In the genomic region with DNA sequence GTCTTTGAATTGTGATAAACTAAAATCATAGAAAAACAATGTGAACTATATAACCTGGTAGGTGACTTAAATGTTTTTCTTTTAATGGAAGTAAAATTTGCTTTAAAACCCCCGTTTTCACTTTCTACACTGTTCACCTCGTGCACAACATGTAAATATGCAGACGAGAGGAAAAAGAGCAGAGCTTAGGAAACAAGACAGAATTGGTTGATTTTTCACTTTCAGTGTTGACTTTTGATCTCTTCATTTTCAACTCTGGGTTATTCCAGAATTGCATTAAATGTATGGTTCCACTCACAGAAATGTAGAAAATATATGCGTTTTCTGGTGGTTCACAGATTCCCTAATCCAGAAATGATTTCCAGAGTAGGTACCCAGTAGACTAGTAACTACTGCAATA, we compare ENCODE assay signal across 22 mouse cellular contexts. TPM values are rescaled to one million over a fixed set of nuclear protein-coding genes. Genes with fewer than 3 reads are reported as not detected.
A peak's percentile ranks its signal among the peaks of the same experiment; 100 is the strongest.
DNase-seq lines count a peak whose midpoint lies in the region; ATAC-seq and TF ChIP-seq lines count a peak whose summit lies in the region.
"Had no signal": no experiment of that assay in that cellular context is flagged by ENCODE, and none has a peak within 500 bp of the region (broad histone marks: within the 10 kb centered on the region; RNA-seq: fewer than 3 reads in every experiment).

No protein-coding gene starts in this region.

- ATAC-seq in forebrain, embryonic 15.5 days (replicated peaks), result no peak
- ATAC-seq in forebrain, embryonic 14.5 days, result no peak
- no peak for ATAC-seq in hindbrain, postnatal 0 days
- ATAC-seq in hindbrain, embryonic 14.5 days (ENCODE audit: low FRiP score), result no peak
- ATAC-seq in liver, embryonic 13.5 days (ENCODE audit: low read depth), result no peak
- ATAC-seq in liver, embryonic 11.5 days (replicated peaks; ENCODE audit: low FRiP score), result no peak
- ATAC-seq: intestine, embryonic 15.5 days; Patski had no signal

- no peaks in the 10 kb centered on the region for H3K36me3 ChIP-seq in forebrain, embryonic 15.5 days
- no peaks in the 10 kb centered on the region for H3K36me3 ChIP-seq in forebrain, embryonic 14.5 days (ENCODE audit: control insufficient read depth, insufficient read depth, low read length)
- no peaks in the 10 kb centered on the region for H3K36me3 ChIP-seq in hindbrain, postnatal 0 days (ENCODE audit: insufficient read depth, low read length)
- no peaks in the 10 kb centered on the region for H3K36me3 ChIP-seq in hindbrain, embryonic 14.5 days (replicated peaks; ENCODE audit: control insufficient read depth, insufficient read depth)
- H3K36me3 ChIP-seq in liver, embryonic 13.5 days, result no peaks in the 10 kb centered on the region; the same call in 1 of the 2 replicates
- H3K36me3 ChIP-seq in liver, embryonic 11.5 days (ENCODE audit: control insufficient read depth, insufficient read depth, low read length), result peaks cover 4% of the 10 kb centered on the region; the same call in 1 of the 2 replicates
- H3K36me3 ChIP-seq: heart, embryonic 13.5 days; hindbrain, embryonic 15.5 days; intestine, embryonic 15.5 days had no signal

- H3K4me3 ChIP-seq in forebrain, embryonic 15.5 days, result no peak overlapping the region
- no peak overlapping the region for H3K4me3 ChIP-seq in forebrain, embryonic 14.5 days (ENCODE audit: low read depth, low read length)
- H3K4me3 ChIP-seq in hindbrain, postnatal 0 days (ENCODE audit: low read length), result no peak overlapping the region
- H3K4me3 ChIP-seq in hindbrain, embryonic 14.5 days (replicated peaks; ENCODE audit: low read length), result no peak overlapping the region
- H3K4me3 ChIP-seq in liver, embryonic 13.5 days (replicated peaks), result no peak overlapping the region
- no peak overlapping the region for H3K4me3 ChIP-seq in liver, embryonic 11.5 days (ENCODE audit: low read depth, low read length)
- H3K4me3 ChIP-seq: forebrain, embryonic 10.5 days; heart, adult 2 months; heart, embryonic 10.5 days; heart, embryonic 13.5 days; hindbrain, embryonic 15.5 days; intestine, embryonic 15.5 days had no signal

- H3K27ac ChIP-seq in forebrain, embryonic 15.5 days (replicated peaks), result peak overlapping the region; percentile 24; the same call in 1 of the 2 replicates
- H3K27ac ChIP-seq in forebrain, embryonic 14.5 days (ENCODE audit: low read depth, low read length), result no peak overlapping the region
- 0 out of 2 replicates have a peak overlapping the region, but pooled peaks have one; percentile 15 for H3K27ac ChIP-seq in hindbrain, postnatal 0 days
- no peak overlapping the region for H3K27ac ChIP-seq in hindbrain, embryonic 14.5 days
- H3K27ac ChIP-seq in liver, embryonic 13.5 days, result 0 out of 2 replicates have a peak overlapping the region, but pooled peaks have one; percentile 37
- no peak overlapping the region for H3K27ac ChIP-seq in liver, embryonic 11.5 days (ENCODE audit: low read depth, low read length)
- H3K27ac ChIP-seq: heart, adult 2 months; heart, embryonic 13.5 days; hindbrain, embryonic 15.5 days; intestine, embryonic 15.5 days had no signal

- H3K4me2 ChIP-seq in forebrain, embryonic 15.5 days (replicated peaks), result no peak overlapping the region
- H3K4me2 ChIP-seq in forebrain, embryonic 14.5 days (ENCODE audit: low read length), result no peak overlapping the region
- no peak overlapping the region for H3K4me2 ChIP-seq in hindbrain, postnatal 0 days (ENCODE audit: low read depth, low read length)
- no peak overlapping the region for H3K4me2 ChIP-seq in hindbrain, embryonic 14.5 days (replicated peaks)
- no peak overlapping the region for H3K4me2 ChIP-seq in liver, embryonic 13.5 days
- no peak overlapping the region for H3K4me2 ChIP-seq in liver, embryonic 11.5 days
- H3K4me2 ChIP-seq: heart, embryonic 13.5 days; hindbrain, embryonic 15.5 days; intestine, embryonic 15.5 days had no signal

- DNase-seq in forebrain, embryonic 14.5 days (ENCODE audit: low spot score), result no peak
- no peak for DNase-seq in hindbrain, postnatal 0 days (ENCODE audit: low spot score)
- no peak for DNase-seq in hindbrain, embryonic 14.5 days (ENCODE audit: low spot score)
- DNase-seq in liver, embryonic 13.5 days, result no peak
- DNase-seq in liver, embryonic 11.5 days (ENCODE audit: low spot score), result no peak
- DNase-seq: adrenal gland, postnatal 10 days; adrenal gland, postnatal 36 days; cerebellum, adult 18-20 months; cerebellum, adult 9-10 months; cerebellum, postnatal 14 days; gastrocnemius, postnatal 36 days; heart, adult 2 months; heart, postnatal 14 days; heart, postnatal 4 days had no signal

- H3K9ac ChIP-seq in forebrain, embryonic 15.5 days (replicated peaks), result no peak overlapping the region
- no peak overlapping the region for H3K9ac ChIP-seq in forebrain, embryonic 14.5 days (ENCODE audit: low read length)
- H3K9ac ChIP-seq in hindbrain, postnatal 0 days (replicated peaks; ENCODE audit: low read length), result no peak overlapping the region
- no peak overlapping the region for H3K9ac ChIP-seq in hindbrain, embryonic 14.5 days
- H3K9ac ChIP-seq in liver, embryonic 13.5 days, result peak overlapping the region; percentile 7; the same call in 1 of the 2 replicates
- no peak overlapping the region for H3K9ac ChIP-seq in liver, embryonic 11.5 days (ENCODE audit: low read depth, low read length)
- H3K9ac ChIP-seq: heart, embryonic 13.5 days; hindbrain, embryonic 15.5 days; intestine, embryonic 15.5 days had no signal

- 56% methylated on average over 4 of the region's 4 CpGs for WGBS in forebrain, embryonic 15.5 days
- WGBS in forebrain, embryonic 14.5 days, result 55% methylated on average over 4 of the region's 4 CpGs
- 84% methylated on average over 4 of the region's 4 CpGs for WGBS in hindbrain, postnatal 0 days
- 86% methylated on average over 4 of the region's 4 CpGs for WGBS in hindbrain, embryonic 14.5 days
- WGBS in liver, embryonic 13.5 days (ENCODE audit: insufficient replicate concordance), result 81% methylated on average over 4 of the region's 4 CpGs
- 90% methylated on average over 4 of the region's 4 CpGs for WGBS in liver, embryonic 11.5 days

- peaks cover 76% of the 10 kb centered on the region for H3K4me1 ChIP-seq in forebrain, embryonic 15.5 days
- H3K4me1 ChIP-seq in forebrain, embryonic 14.5 days (ENCODE audit: control insufficient read depth, insufficient read depth, low read length), result peaks cover 52% of the 10 kb centered on the region
- H3K4me1 ChIP-seq in hindbrain, postnatal 0 days (ENCODE audit: insufficient read depth, low read length), result peaks cover 3% of the 10 kb centered on the region; the same call in 1 of the 2 replicates
- peaks cover 28% of the 10 kb centered on the region for H3K4me1 ChIP-seq in hindbrain, embryonic 14.5 days (replicated peaks; ENCODE audit: control insufficient read depth, insufficient read depth, low read length)
- H3K4me1 ChIP-seq in liver, embryonic 13.5 days (replicated peaks), result peaks cover 86% of the 10 kb centered on the region
- peaks cover 57% of the 10 kb centered on the region for H3K4me1 ChIP-seq in liver, embryonic 11.5 days (replicated peaks; ENCODE audit: control insufficient read depth, insufficient read depth, low read length)

- no peaks in the 10 kb centered on the region for H3K27me3 ChIP-seq in forebrain, embryonic 15.5 days
- no peaks in the 10 kb centered on the region for H3K27me3 ChIP-seq in forebrain, embryonic 14.5 days (replicated peaks; ENCODE audit: control insufficient read depth, insufficient read depth, low read length)
- H3K27me3 ChIP-seq in hindbrain, postnatal 0 days (ENCODE audit: insufficient read depth, low read length), result no peaks in the 10 kb centered on the region
- no peaks in the 10 kb centered on the region for H3K27me3 ChIP-seq in hindbrain, embryonic 14.5 days (ENCODE audit: control insufficient read depth, insufficient read depth, low read length)
- no peaks in the 10 kb centered on the region for H3K27me3 ChIP-seq in liver, embryonic 13.5 days
- H3K27me3 ChIP-seq in liver, embryonic 11.5 days (replicated peaks; ENCODE audit: control insufficient read depth, insufficient read depth, low read length), result no peaks in the 10 kb centered on the region
- H3K27me3 ChIP-seq: heart, embryonic 13.5 days; hindbrain, embryonic 15.5 days; intestine, embryonic 15.5 days; Patski had no signal

- no peaks in the 10 kb centered on the region for H3K9me3 ChIP-seq in forebrain, embryonic 15.5 days
- H3K9me3 ChIP-seq in forebrain, embryonic 14.5 days (replicated peaks; ENCODE audit: control insufficient read depth, low read length), result no peaks in the 10 kb centered on the region
- H3K9me3 ChIP-seq in hindbrain, postnatal 0 days (ENCODE audit: low read length), result no peaks in the 10 kb centered on the region
- no peaks in the 10 kb centered on the region for H3K9me3 ChIP-seq in hindbrain, embryonic 14.5 days (ENCODE audit: control insufficient read depth, low read length)
- H3K9me3 ChIP-seq in liver, embryonic 13.5 days (replicated peaks), result no peaks in the 10 kb centered on the region
- H3K9me3 ChIP-seq in liver, embryonic 11.5 days (ENCODE audit: control insufficient read depth, low read length), result no peaks in the 10 kb centered on the region
- H3K9me3 ChIP-seq: forebrain, embryonic 10.5 days; G1E; heart, embryonic 10.5 days; heart, embryonic 13.5 days; hindbrain, embryonic 15.5 days; intestine, embryonic 15.5 days had no signal

- no peak for TF ChIP-seq CTCF in hindbrain, postnatal 0 days (IDR thresholded peaks at IDR 0.05; ENCODE audit: low read depth)

RNA-seq across cellular contexts. Expression of a gene that starts 57.6 kb away (rescaled TPM):
- polyA plus RNA-seq in forebrain, embryonic 15.5 days (2015; fragmentation: Nextera tagmentation; extraction: Ambion mirVana), result 106 and 119 TPM in 2 replicates
- 70.6 and 87.0 TPM in 2 replicates for polyA plus RNA-seq in forebrain, embryonic 14.5 days (2014; fragmentation: Nextera tagmentation; extraction: Ambion mirVana)
- 47.7 and 52.0 TPM in 2 replicates for total RNA-seq in hindbrain, postnatal 0 days (2014; rRNA removed)
- polyA plus RNA-seq in hindbrain, postnatal 0 days (2015; fragmentation: Nextera tagmentation; extraction: Ambion mirVana), result 21.4 and 21.9 TPM in 2 replicates
- 38.8 and 41.9 TPM in 2 replicates for polyA plus RNA-seq in hindbrain, embryonic 14.5 days (2014; fragmentation: Nextera tagmentation; extraction: Ambion mirVana)
- 10.1 and 14.1 TPM in 2 replicates for polyA plus RNA-seq in liver, embryonic 13.5 days (2015; fragmentation: Nextera tagmentation; extraction: Ambion mirVana)
- polyA plus RNA-seq in liver, embryonic 11.5 days (2014; fragmentation: Nextera tagmentation; extraction: Ambion mirVana), result 32.8 and 33.2 TPM in 2 replicates

Comparison
In these comparisons a context has a peak if more than half of its experiments do, and no peak if none do; other contexts are left out.
1. H3K27ac ChIP-seq: peak in forebrain, embryonic 15.5 days (single experiment), hindbrain, postnatal 0 days (single experiment) and liver, embryonic 13.5 days (single experiment); none in forebrain, embryonic 14.5 days (single experiment), hindbrain, embryonic 14.5 days (single experiment) and liver, embryonic 11.5 days (single experiment).